Mouse (Mus musculus): Measurements from ENCODE around the gene Hist1h1c. TPM values are rescaled to one million over a fixed set of nuclear protein-coding genes. Genes with fewer than 3 reads are reported as not detected.
"Not testable (repeated sequence)": the region's sequence is repeated elsewhere in the genome, so short reads cannot be mapped to it uniquely, and the experiment has no call there.

Hist1h1c gene
- total RNA-seq, 1 experiment = 496 TPM

DNA sequence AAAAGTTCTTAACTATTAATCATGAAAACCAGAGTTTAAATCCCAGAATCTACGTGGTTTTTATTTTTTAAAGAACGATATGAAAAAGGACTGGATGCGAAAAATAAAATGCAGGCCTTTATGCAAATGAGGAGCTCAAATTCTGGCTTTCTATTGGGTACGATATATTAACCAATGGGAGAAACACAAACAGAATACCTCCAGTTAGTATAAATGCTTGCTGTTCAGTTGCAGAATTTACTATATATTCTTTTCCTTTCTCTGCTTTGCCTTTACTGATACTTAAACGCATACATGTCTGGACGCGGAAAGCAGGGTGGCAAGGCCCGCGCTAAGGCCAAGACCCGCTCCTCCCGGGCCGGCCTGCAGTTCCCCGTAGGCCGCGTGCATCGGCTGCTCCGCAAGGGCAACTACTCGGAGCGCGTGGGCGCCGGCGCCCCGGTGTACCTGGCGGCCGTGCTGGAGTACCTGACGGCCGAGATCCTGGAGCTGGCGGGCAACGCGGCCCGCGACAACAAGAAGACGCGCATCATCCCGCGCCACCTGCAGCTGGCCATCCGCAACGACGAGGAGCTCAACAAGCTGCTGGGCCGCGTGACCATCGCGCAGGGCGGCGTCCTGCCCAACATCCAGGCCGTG, 12.3 kb downstream of the Hist1h1c start, which contains the start of gene Hist1h2ab:
Hist1h2ab (plus strand) TSS at position 288 of the 639 bp plus-strand sequence.
- H3K36me3 ChIP-seq (ENCODE audit: control insufficient read depth, insufficient read depth, low read length, poor library complexity, severe bottlenecking); DNase-seq (ENCODE audit: low read depth, low spot score); H3K9me3 ChIP-seq (ENCODE audit: control insufficient read depth, insufficient read depth, low read depth, low read length); H3K4me1 ChIP-seq (ENCODE audit: control insufficient read depth in 2 of 2, insufficient read depth in 2 of 2, low read length in 2 of 2, poor library complexity in 1 of 2): not testable (repeated sequence)
- in situ Hi-C loops (cut with MboI; ENCODE audit: low sequenced_read_pairs in 2 of 2, unreplicated experiment in 2 of 2) = loop anchor here in 1 of 2 experiments (25.0 kb wide), 1 partner anchor 1714 kb away; the partner anchor contains the start of genes Hist1h2ag, Hist1h2ah, Hist1h2bj and Hist1h2bk
- peak within 1 kb of the TSS; percentile 63 to 67 for H3K4me3 ChIP-seq (ENCODE audit: insufficient read depth in 1 of 2, low read depth in 1 of 2, low read length in 2 of 2, poor library complexity in 1 of 2, severe bottlenecking in 1 of 2)
- peak within 1 kb of the TSS; percentile 94 for H3K27ac ChIP-seq (ENCODE audit: insufficient read depth, low read depth, low read length, poor library complexity, severe bottlenecking)
- peak within 1 kb of the TSS; percentile 84 for H3K9ac ChIP-seq (ENCODE audit: insufficient read depth, low read depth, low read length, poor library complexity, severe bottlenecking)
- TF ChIP-seq CHD2 (IDR thresholded peaks at IDR 0.05; ENCODE audit: low read depth, low read length) = peak; percentile 80; the same call in 1 of the 2 replicates

DNA sequence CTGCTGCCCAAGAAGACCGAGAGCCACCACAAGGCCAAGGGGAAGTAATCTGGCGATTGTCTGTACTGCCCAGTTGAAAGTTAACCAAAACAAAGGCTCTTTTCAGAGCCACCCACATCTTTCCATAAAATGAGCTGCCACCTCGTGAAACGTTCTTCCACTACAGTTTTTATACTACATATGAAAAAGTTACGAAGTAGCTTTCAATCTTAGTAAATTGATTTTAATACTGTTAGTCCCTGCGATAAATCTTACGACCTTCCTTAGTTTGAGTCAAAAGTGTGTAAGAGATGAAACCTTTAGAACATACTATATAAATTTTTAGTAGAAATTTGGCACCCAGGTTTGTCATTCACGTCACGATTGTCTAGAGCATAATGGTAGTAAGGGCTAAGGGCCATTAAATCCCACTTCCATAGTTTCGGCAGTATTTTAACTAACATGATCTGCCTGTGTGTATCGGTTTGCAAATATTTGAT, 12.9 kb downstream of the Hist1h1c start:
- Histone ChIP-seq H3K36me3 (ENCODE audit: control insufficient read depth, insufficient read depth, low read length, poor library complexity, severe bottlenecking) (no peaks in the 10 kb centered on the region), H3K27ac (ENCODE audit: insufficient read depth, low read depth, low read length, poor library complexity, severe bottlenecking) (peak overlapping the region; percentile 94), H3K9ac (ENCODE audit: insufficient read depth, low read depth, low read length, poor library complexity, severe bottlenecking) (peak overlapping the region; percentile 84), H3K9me3 (ENCODE audit: control insufficient read depth, insufficient read depth, low read depth, low read length) (no peaks in the 10 kb centered on the region), H3K4me1 (ENCODE audit: control insufficient read depth in 2 of 2, insufficient read depth in 2 of 2, low read length in 2 of 2, poor library complexity in 1 of 2) (peaks cover 0 to 5% of the 10 kb centered on the region in 2 experiments; a peak in 1 of 4 replicates), H3K4me3 (ENCODE audit: insufficient read depth in 1 of 2, low read depth in 1 of 2, low read length in 2 of 2, poor library complexity in 1 of 2, severe bottlenecking in 1 of 2) (peak overlapping the region; percentile 63 to 67)
- no peak for TF ChIP-seq ZNF384 (IDR thresholded peaks at IDR 0.05; ENCODE audit: low read depth, low read length)
- TF ChIP-seq ZC3H11A (IDR thresholded peaks at IDR 0.05; ENCODE audit: borderline replicate concordance, low read depth, low read length) = no peak
- DNase-seq (ENCODE audit: low read depth, low spot score) = no peak
- in situ Hi-C loops (cut with MboI; ENCODE audit: low sequenced_read_pairs in 2 of 2, unreplicated experiment in 2 of 2) = loop anchor here in 1 of 2 experiments (25.0 kb wide), 1 partner anchor 1714 kb away; the partner anchor contains the start of genes Hist1h2ag, Hist1h2ah, Hist1h2bj and Hist1h2bk

DNA sequence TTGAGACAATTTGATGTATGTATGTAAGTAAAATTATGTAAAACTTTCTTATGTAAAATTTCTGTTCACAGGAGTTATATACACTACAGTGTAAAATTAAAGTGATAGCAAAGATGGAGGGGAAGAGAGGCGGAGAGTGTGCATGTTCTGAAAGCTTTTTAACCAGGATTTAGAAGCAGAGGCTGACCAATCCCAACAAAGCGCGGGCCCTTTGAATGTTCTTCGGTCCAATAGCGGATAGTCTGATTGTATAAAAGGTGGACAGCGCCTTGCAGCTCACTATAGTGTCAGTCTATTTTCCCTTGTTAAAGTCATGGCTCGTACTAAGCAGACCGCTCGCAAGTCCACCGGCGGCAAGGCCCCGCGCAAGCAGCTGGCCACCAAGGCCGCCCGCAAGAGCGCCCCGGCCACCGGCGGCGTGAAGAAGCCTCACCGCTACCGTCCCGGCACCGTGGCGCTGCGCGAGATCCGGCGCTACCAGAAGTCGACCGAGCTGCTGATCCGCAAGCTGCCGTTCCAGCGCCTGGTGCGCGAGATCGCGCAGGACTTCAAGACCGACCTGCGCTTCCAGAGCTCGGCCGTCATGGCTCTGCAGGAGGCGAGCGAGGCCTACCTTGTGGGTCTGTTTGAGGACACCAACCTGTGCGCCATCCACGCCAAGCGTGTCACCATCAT, 13.6 kb downstream of the Hist1h1c start, which contains the start of gene Hist1h3b:
Hist1h3b (plus strand) TSS at position 201 of the 675 bp plus-strand sequence.
- Histone ChIP-seq H3K9ac (ENCODE audit: insufficient read depth, low read depth, low read length, poor library complexity, severe bottlenecking) (peak within 1 kb of the TSS; percentile 84), H3K4me3 (ENCODE audit: insufficient read depth in 1 of 2, low read depth in 1 of 2, low read length in 2 of 2, poor library complexity in 1 of 2, severe bottlenecking in 1 of 2) (peak within 1 kb of the TSS; percentile 63 to 67), H3K27ac (ENCODE audit: insufficient read depth, low read depth, low read length, poor library complexity, severe bottlenecking) (peak within 1 kb of the TSS; percentile 94)
- not testable (repeated sequence) for H3K4me1 ChIP-seq (ENCODE audit: control insufficient read depth in 2 of 2, insufficient read depth in 2 of 2, low read length in 2 of 2, poor library complexity in 1 of 2); H3K36me3 ChIP-seq (ENCODE audit: control insufficient read depth, insufficient read depth, low read length, poor library complexity, severe bottlenecking); H3K9me3 ChIP-seq (ENCODE audit: control insufficient read depth, insufficient read depth, low read depth, low read length); DNase-seq (ENCODE audit: low read depth, low spot score)
- 0 out of 2 replicates have a peak, but pooled peaks have one; percentile 39 for TF ChIP-seq CHD2 (IDR thresholded peaks at IDR 0.05; ENCODE audit: low read depth, low read length)
- in situ Hi-C loops (cut with MboI; ENCODE audit: low sequenced_read_pairs in 2 of 2, unreplicated experiment in 2 of 2) = loop anchor here in 1 of 2 experiments (25.0 kb wide), 1 partner anchor 1715 kb away; the partner anchor contains the start of genes Hist1h2ag, Hist1h2ah, Hist1h2bj and Hist1h2bk

DNA sequence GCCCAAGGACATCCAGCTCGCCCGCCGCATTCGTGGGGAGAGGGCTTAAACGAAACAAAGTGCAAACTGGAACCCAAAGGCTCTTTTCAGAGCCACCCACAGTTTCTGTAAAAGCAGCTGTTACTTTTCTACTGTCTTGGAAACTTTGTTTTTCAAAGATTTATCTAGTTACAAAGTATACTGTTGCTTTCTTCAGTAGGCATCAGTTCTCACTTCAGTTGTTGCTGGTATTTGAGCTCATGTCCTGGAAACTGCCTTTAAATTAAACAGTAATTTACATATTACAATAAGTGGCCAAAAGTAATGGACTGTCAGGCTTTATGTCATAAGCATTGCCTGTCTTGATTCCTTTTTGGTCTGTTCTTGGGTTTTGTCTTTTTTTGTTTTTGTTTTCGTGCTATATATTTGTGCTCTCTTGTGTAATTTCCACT, 14.1 kb downstream of the Hist1h1c start:
- H3K9ac ChIP-seq (ENCODE audit: insufficient read depth, low read depth, low read length, poor library complexity, severe bottlenecking) = peak overlapping the region; percentile 75
- H3K36me3 ChIP-seq (ENCODE audit: control insufficient read depth, insufficient read depth, low read length, poor library complexity, severe bottlenecking) = no peaks in the 10 kb centered on the region
- in situ Hi-C loops (cut with MboI; ENCODE audit: low sequenced_read_pairs in 2 of 2, unreplicated experiment in 2 of 2) = loop anchor here in 1 of 2 experiments (25.0 kb wide), 1 partner anchor 1715 kb away; the partner anchor contains the start of genes Hist1h2ag, Hist1h2ah, Hist1h2bj and Hist1h2bk
- DNase-seq (ENCODE audit: low read depth, low spot score) = no peak
- TF ChIP-seq MAFK (IDR thresholded peaks at IDR 0.05; ENCODE audit: insufficient read depth, low read depth, low read length) = no peak
- TF ChIP-seq CHD2 (IDR thresholded peaks at IDR 0.05; ENCODE audit: low read depth, low read length) = no peak
- TF ChIP-seq ZNF384 (IDR thresholded peaks at IDR 0.05; ENCODE audit: low read depth, low read length) = no peak
- TF ChIP-seq ZC3H11A (IDR thresholded peaks at IDR 0.05; ENCODE audit: borderline replicate concordance, low read depth, low read length) = no peak
- H3K4me1 ChIP-seq (ENCODE audit: control insufficient read depth in 2 of 2, insufficient read depth in 2 of 2, low read length in 2 of 2, poor library complexity in 1 of 2) = peaks cover 0 to 5% of the 10 kb centered on the region in 2 experiments; a peak in 1 of 4 replicates
- H3K27ac ChIP-seq (ENCODE audit: insufficient read depth, low read depth, low read length, poor library complexity, severe bottlenecking) = peak overlapping the region; percentile 77
- H3K4me3 ChIP-seq (ENCODE audit: insufficient read depth in 1 of 2, low read depth in 1 of 2, low read length in 2 of 2, poor library complexity in 1 of 2, severe bottlenecking in 1 of 2) = peak overlapping the region; percentile 19 to 61
- H3K9me3 ChIP-seq (ENCODE audit: control insufficient read depth, insufficient read depth, low read depth, low read length) = no peaks in the 10 kb centered on the region
